Mouse (Mus musculus) bone marrow, adult 2 months (tissue): ENCODE data around the gene Uck2.

Experiments
- CTCF ChIP-seq: fragments of 200-500 bp; IDR thresholded peaks from 2 replicates; pipeline ENCODE4 v1.5.1; 2011; ENCODE audit warnings: low read length, control low read depth; ENCODE audit not compliant: control insufficient read depth, insufficient read depth
- POLR2A ChIP-seq: fragments of 200-500 bp; IDR thresholded peaks from 2 replicates; pipeline ENCODE4 v1.6.1; 2011; ENCODE audit warnings: low read depth, mild to moderate bottlenecking, control low read depth, low read length, borderline replicate concordance; ENCODE audit not compliant: control insufficient read depth

- TF ChIP-seq CTCF (no peak), POLR2A (no peak)
These were observed 52.2 kb downstream of the Uck2 start for GRCm38 (mm10) chr1:167232918-167233317.
